Mouse (Mus musculus): ENCODE results near the gene Akr1b8. TPM values are rescaled to one million over a fixed set of nuclear protein-coding genes. Genes with fewer than 3 reads are reported as not detected.
"Not testable (repeated sequence)": the region's sequence is repeated elsewhere in the genome, so short reads cannot be mapped to it uniquely, and the experiment has no call there.

Gene Akr1b8
- polyA plus RNA-seq, 1 experiment from 2014 or later = 11.8 TPM

DNA sequence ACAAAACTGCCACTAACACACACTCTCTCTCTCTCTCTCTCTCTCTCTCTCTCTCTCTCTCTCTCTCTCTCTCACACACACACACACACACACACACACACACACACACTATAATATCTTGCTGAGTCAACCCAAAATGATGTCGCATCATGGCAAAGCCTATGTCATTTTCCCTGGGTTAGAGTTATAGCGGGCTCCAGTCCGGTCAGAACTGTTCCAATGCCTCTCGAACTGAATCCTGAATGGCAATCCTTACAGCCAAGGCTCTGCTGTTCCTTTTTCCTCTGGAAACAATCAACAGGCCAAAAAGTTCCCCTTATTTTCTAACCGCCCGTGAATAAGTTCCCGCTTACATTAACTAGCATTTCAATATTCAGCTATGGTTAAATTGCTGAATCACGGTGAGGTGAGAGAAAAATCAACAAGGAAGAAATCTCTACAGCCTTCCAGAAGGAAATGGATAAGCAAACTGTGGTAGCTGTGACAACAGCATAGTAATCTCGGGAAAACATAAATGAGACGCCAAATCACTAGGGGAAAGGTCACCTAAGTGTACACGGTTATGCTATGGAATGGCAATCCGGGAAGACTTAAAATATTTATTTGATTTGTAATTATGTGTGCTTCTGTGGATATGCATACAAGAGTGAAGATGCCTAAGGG, 3.8 kb upstream of the Akr1b8 start:
- Histone ChIP-seq H3K27me3 (no peaks in the 10 kb centered on the region), H3K27ac (no peak overlapping the region), H3K9me3 (no peaks in the 10 kb centered on the region), H3K36me3 (no peaks in the 10 kb centered on the region), H3K9ac (replicated peaks) (no peak overlapping the region), H3K4me1 (replicated peaks) (peaks cover 27% of the 10 kb centered on the region), H3K4me3 (replicated peaks) (no peak overlapping the region), H3K4me2 (no peak overlapping the region)
- no peak for ATAC-seq (ENCODE audit: insufficient number of reproducible peaks, insufficient read depth, low FRiP score, low TSS enrichment, low read depth)
- 89% methylated on average over 12 of the region's 12 CpGs for WGBS

DNA sequence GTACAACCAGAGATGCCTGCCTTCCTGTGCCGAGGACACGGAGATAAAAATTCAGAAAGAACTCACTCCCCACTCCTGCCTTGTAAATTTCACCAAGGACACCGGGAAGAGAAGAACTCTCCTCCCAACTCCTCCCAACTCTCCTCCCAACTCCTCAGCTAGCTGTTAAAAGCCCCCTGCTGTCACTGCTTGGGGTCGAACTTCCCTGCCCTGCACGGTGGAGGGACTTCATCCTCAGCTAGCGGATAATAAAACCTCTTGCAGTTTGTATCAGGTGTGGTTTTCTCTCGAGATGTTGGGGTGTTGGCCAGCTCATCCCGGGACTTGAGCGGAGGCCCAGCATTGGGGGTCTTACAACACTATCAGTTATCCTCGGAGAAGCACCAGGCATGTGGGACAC, 2.4 kb upstream of the Akr1b8 start:
- not testable (repeated sequence) for H3K27ac ChIP-seq; H3K27me3 ChIP-seq; H3K4me2 ChIP-seq; H3K9ac ChIP-seq (replicated peaks); H3K4me3 ChIP-seq (replicated peaks); ATAC-seq (ENCODE audit: insufficient number of reproducible peaks, insufficient read depth, low FRiP score, low TSS enrichment, low read depth); H3K9me3 ChIP-seq; H3K36me3 ChIP-seq
- WGBS = 38% methylated on average over 10 of the region's 10 CpGs
- peaks cover 23% of the 10 kb centered on the region for H3K4me1 ChIP-seq (replicated peaks)

DNA sequence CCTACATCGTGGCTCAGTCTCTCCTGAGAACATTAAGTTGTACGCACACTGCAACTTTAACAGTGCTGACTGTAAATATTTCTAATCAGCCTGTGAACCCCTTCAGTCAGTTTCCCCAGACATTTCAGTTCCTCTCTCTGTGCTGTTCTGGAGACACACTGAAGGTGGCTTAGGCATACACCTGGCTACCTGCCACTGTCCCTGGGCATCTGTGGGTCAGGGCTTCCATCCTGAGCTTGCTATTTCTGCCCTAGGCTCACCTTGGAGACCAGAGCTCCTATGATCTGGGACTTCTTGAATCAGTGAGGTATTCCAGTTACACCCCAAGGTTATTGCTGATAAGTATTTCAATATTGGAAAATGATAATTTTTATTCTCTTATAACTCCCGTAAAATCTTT, 1.5 kb upstream of the Akr1b8 start:
- Histone ChIP-seq H3K27me3 (no peaks in the 10 kb centered on the region), H3K9me3 (no peaks in the 10 kb centered on the region), H3K4me1 (replicated peaks) (peaks cover 23% of the 10 kb centered on the region), H3K9ac (replicated peaks) (no peak overlapping the region), H3K4me3 (replicated peaks) (no peak overlapping the region), H3K4me2 (no peak overlapping the region), H3K27ac (no peak overlapping the region), H3K36me3 (no peaks in the 10 kb centered on the region)
- WGBS = 87% methylated on average over 3 of the region's 3 CpGs
- ATAC-seq (ENCODE audit: insufficient number of reproducible peaks, insufficient read depth, low FRiP score, low TSS enrichment, low read depth) = no peak

DNA sequence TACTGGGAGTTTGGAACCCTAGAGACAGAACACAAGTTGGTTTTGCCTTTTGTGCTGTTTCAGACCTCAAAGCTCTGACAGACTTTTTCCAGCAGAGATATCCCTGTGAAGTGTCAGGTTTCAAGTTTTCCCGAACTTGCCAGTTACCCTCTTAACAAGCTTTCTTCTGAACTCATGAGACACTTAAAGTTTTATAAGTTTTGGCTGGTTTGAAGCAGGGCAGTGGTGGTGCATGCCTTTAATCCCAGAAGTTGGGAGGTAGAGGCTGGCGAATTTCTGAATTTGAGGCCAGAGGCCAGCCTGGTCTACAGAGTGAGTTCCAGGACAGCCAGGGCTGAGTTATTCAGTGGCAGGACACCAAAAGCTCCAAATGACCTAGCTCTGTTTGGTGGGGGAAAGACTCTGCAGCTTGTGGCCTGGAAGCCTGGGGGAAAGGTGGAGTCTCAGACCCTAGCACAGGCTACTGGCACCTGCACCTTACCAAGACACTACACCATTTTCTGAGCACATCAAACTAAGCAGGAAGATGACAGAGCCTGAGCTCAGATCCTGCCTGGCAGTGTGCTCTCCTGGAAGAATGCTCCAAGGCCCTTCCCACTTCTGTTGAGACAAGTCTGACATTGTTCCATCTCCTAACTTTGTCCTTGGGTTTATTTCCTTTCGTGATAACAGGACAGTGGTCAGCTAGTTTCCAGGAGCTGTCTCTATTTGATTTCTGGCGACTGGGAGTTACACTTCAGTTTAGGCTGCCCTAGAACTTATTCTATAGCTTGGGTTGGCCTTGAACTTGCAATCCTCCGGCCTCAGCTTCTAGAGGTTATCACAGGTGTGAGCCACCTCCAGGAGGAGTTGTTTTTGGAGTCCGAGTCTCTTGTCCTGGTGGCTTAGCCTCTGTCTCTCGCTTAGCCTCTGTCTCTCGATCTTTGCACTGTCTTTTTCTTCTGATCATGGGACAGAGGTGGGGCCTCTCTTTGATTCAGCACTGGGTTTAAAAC, 732 bp downstream of the Akr1b8 start:
- Histone ChIP-seq H3K4me3 (replicated peaks) (peak overlapping the region; percentile 21), H3K9me3 (no peaks in the 10 kb centered on the region), H3K27ac (peak overlapping the region; percentile 79), H3K4me2 (peak overlapping the region; percentile 51), H3K36me3 (no peaks in the 10 kb centered on the region), H3K27me3 (no peaks in the 10 kb centered on the region), H3K9ac (replicated peaks) (no peak overlapping the region), H3K4me1 (replicated peaks) (peaks cover 23% of the 10 kb centered on the region)
- WGBS = 61% methylated on average over 8 of the region's 8 CpGs
- ATAC-seq (ENCODE audit: insufficient number of reproducible peaks, insufficient read depth, low FRiP score, low TSS enrichment, low read depth) = peak; percentile 56

DNA sequence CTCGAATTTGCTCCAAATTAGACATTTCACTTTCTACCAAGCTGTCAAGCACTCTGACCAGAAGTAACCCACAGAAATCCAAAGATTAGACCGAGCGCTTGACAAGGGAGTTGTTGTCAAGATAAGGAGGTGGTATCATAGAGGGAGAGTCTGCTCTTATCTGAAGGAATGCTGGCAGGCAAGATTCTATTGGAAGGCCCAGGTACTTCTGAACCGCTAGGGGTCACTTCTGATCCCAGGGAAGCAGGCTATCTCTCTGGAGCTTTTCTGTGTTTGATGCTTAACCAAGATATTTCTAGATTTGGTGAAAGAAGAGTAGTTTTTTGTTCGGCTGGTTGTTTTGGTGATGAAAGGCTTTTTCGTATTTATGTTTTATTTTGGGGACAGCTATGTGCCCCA, 1.4 kb downstream of the Akr1b8 start:
- H3K36me3 ChIP-seq = no peaks in the 10 kb centered on the region
- WGBS = 75% methylated on average over 6 of the region's 6 CpGs
- ATAC-seq (ENCODE audit: insufficient number of reproducible peaks, insufficient read depth, low FRiP score, low TSS enrichment, low read depth) = no peak
- peaks cover 23% of the 10 kb centered on the region for H3K4me1 ChIP-seq (replicated peaks)
- no peak overlapping the region for H3K27ac ChIP-seq
- no peaks in the 10 kb centered on the region for H3K9me3 ChIP-seq
- H3K4me3 ChIP-seq (replicated peaks) = no peak overlapping the region
- H3K9ac ChIP-seq (replicated peaks) = no peak overlapping the region
- H3K27me3 ChIP-seq = no peaks in the 10 kb centered on the region
- H3K4me2 ChIP-seq = no peak overlapping the region

DNA sequence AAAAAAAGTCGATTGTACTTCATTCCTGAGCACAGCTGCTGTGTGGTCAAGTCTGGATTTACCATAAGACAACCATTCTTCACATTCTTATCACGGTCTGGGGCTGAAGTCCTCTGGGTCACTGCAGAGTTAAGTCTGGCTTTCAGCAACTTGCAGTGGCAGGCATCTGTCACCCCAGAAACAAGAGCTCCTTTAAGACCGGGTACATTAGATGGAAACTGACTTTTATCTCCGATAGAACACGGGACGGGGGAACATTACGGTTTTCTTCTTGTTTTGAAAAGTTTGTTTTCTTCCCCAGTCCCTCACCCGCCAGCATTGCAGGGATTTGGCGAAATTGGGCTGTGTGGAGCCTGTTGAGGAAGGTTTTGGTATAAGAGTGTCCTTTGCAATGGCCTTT, 1.9 kb downstream of the Akr1b8 start:
- Histone ChIP-seq H3K4me3 (replicated peaks) (no peak overlapping the region), H3K9ac (replicated peaks) (no peak overlapping the region), H3K27ac (no peak overlapping the region), H3K9me3 (no peaks in the 10 kb centered on the region), H3K4me2 (no peak overlapping the region), H3K27me3 (no peaks in the 10 kb centered on the region), H3K36me3 (no peaks in the 10 kb centered on the region), H3K4me1 (replicated peaks) (peaks cover 20% of the 10 kb centered on the region)
- no peak for ATAC-seq (ENCODE audit: insufficient number of reproducible peaks, insufficient read depth, low FRiP score, low TSS enrichment, low read depth)
- 84% methylated on average over 9 of the region's 9 CpGs for WGBS

DNA sequence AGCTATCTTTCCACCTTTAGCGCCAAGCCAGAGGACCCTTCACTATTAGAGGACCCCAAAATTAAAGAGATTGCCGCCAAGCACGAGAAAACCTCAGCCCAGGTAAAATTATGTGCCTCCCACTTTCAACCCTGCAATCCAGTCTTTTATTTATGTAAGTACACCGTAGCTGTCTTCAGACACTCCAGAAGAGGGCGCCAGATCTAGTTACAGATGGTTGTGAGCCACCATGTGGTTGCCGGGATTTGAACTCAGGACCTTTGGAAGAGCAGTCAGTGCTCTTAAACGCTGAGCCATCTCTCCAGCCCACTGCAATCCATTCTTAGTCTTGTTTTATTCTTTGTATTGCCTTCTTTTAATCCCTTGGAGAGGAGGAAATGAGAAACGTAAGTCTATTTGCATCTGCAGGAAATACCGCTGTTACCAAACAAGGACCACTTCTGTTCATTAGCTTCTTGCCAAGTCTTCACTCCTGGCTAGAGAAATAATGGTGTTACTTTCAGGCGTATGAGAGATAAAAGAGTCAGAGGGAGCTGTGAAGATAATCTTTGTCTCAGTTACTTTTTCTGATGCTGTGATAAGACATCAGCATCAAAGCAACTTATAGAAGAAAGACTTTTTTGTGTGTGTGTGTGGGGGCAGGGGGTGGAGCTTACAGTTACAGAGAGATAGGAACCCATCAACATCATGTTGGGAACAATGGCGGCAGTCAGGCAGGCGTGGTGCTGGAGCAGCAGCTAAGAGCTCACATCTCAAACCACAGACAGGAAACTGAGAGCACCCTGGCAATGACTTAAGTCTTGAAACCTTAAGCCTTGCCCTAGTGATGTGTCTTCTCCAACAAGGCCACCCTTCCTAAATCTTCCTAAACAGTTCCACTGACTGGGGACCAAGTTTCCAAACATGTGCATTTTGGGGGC, 10.6 kb downstream of the Akr1b8 start:
- Histone ChIP-seq H3K4me2 (no peak overlapping the region), H3K27ac (no peak overlapping the region), H3K9me3 (no peaks in the 10 kb centered on the region), H3K4me1 (replicated peaks) (no peaks in the 10 kb centered on the region; the same call in 1 of the 2 replicates), H3K9ac (replicated peaks) (no peak overlapping the region), H3K4me3 (replicated peaks) (no peak overlapping the region), H3K27me3 (no peaks in the 10 kb centered on the region), H3K36me3 (no peaks in the 10 kb centered on the region)
- 87% methylated on average over 12 of the region's 12 CpGs for WGBS
- ATAC-seq (ENCODE audit: insufficient number of reproducible peaks, insufficient read depth, low FRiP score, low TSS enrichment, low read depth) = no peak

DNA sequence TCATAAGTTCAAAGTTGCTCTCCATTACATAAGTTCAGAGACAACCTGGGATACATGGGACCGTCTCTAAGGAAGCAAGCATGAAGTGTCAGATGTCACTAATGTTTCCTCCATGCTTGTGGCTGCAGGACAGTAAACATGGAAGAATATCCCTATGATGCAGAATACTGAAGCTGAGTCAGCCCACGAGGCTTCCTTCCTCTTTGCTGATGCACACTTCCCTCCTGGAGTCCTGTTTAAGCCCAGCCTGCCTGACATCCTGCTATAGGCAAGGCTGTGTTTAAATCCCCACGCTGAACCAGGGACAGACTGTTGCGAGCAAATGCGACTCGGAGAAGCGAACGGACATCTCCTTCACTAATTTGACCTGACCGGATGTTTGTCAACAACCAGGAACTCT, 14.1 kb downstream of the Akr1b8 start:
- no peaks in the 10 kb centered on the region for H3K36me3 ChIP-seq
- H3K9me3 ChIP-seq = no peaks in the 10 kb centered on the region
- WGBS = 84% methylated on average over 9 of the region's 9 CpGs

DNA sequence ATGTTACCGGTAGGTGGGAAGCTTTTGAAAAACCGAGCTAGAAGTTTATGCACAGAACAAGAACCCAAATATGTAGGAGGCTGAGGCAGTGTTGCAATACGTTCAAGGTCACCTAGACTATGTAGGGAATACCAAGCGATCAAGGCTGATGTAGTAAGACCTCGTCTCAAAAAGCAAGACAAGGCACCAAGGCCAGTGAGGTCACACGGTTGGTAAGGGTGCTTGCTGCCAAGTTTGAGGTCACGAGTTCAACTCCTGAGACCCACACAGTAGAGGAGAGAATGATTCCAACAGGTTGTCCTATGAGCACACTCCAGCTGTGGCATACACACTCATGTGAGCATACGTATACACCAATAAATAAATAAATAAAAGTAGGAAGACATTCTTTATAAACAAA, 16.2 kb downstream of the Akr1b8 start:
- WGBS = 86% methylated on average over 8 of the region's 8 CpGs

More for the DNA sequence above, 14.1 kb downstream of the Akr1b8 start:
- H3K4me2 ChIP-seq = no peak overlapping the region
- H3K27me3 ChIP-seq = no peaks in the 10 kb centered on the region
- H3K27ac ChIP-seq = no peak overlapping the region
- no peak overlapping the region for H3K4me3 ChIP-seq (replicated peaks)
- H3K9ac ChIP-seq (replicated peaks) = no peak overlapping the region
- no peaks in the 10 kb centered on the region; the same call in 1 of the 2 replicates for H3K4me1 ChIP-seq (replicated peaks)
- no peak for ATAC-seq (ENCODE audit: insufficient number of reproducible peaks, insufficient read depth, low FRiP score, low TSS enrichment, low read depth)

DNA sequence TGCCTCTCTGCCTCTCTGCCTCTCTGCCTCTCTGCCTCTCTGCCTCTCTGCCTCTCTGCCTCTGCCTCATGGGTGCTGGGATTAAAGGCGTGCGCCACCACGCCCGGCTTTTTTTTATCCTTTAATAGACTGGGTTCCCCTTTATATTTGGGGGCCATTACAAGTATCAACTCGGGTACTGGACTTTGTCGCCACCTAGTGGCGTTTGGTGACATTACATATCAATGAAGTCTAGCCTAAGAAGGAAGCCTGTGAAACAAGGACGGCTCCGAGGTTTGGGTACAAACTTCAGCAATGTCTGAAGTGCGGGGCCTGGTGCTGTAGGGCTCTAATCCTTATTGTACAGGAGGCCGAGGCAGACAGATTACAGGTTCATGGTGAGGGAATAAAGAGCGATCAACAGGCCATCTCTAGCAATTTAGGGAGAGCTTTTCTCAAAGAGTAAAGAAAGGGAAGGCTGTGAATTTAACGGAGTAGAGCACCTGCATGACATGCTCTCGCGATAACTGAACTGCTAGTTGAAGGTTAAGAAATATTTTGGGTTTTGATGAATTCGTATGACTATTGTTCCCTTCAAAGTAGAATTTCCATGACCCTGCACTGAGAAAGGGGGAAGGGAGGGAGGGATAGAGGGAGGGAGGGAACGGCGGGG, 17.9 kb downstream of the Akr1b8 start:
- 29% methylated on average over 18 of the region's 18 CpGs for WGBS

More for the DNA sequence above, 16.2 kb downstream of the Akr1b8 start:
- no peak overlapping the region for H3K4me2 ChIP-seq
- H3K27me3 ChIP-seq = no peaks in the 10 kb centered on the region
- H3K4me3 ChIP-seq (replicated peaks) = no peak overlapping the region
- H3K36me3 ChIP-seq = no peaks in the 10 kb centered on the region
- no peaks in the 10 kb centered on the region for H3K9me3 ChIP-seq
- no peak for ATAC-seq (ENCODE audit: insufficient number of reproducible peaks, insufficient read depth, low FRiP score, low TSS enrichment, low read depth)
- H3K27ac ChIP-seq = no peak overlapping the region
- no peak overlapping the region for H3K9ac ChIP-seq (replicated peaks)
- H3K4me1 ChIP-seq (replicated peaks) = no peaks in the 10 kb centered on the region; the same call in 1 of the 2 replicates

More for the DNA sequence above, 17.9 kb downstream of the Akr1b8 start:
- Histone ChIP-seq H3K4me3 (replicated peaks) (no peak overlapping the region), H3K4me1 (replicated peaks) (no peaks in the 10 kb centered on the region; the same call in 1 of the 2 replicates), H3K9ac (replicated peaks) (no peak overlapping the region), H3K36me3 (no peaks in the 10 kb centered on the region), H3K27me3 (no peaks in the 10 kb centered on the region), H3K27ac (no peak overlapping the region), H3K4me2 (peak overlapping the region; percentile 32), H3K9me3 (no peaks in the 10 kb centered on the region)
- ATAC-seq (ENCODE audit: insufficient number of reproducible peaks, insufficient read depth, low FRiP score, low TSS enrichment, low read depth) = peak; percentile 59; the same call in 1 of the 2 replicates

Data from limb, embryonic 12.5 days (tissue).